Comparison of ENCODE assay signal across 10 mouse cellular contexts in genomic region chr4:124658412-124658851, GRCm38 (mm10). TPM values are rescaled to one million over a fixed set of nuclear protein-coding genes. Genes with fewer than 3 reads are reported as not detected.
DNase-seq lines count a peak whose midpoint lies in the region; ATAC-seq and TF ChIP-seq lines count a peak whose summit lies in the region.
"Had no signal": no experiment of that assay in that cellular context is flagged by ENCODE, and none has a peak within 500 bp of the region (broad histone marks: within the 10 kb centered on the region; RNA-seq: fewer than 3 reads in every experiment).

No protein-coding gene starts in this region.

- peaks cover 24% of the 10 kb centered on the region for H3K4me1 ChIP-seq in E14TG2a.4 (replicated peaks; ENCODE audit: low read depth, low read length)
- peaks cover 6% of the 10 kb centered on the region; the same call in 1 of the 2 replicates for H3K4me1 ChIP-seq in forebrain, embryonic 14.5 days (ENCODE audit: control insufficient read depth, insufficient read depth, low read length)
- peaks cover 11% of the 10 kb centered on the region; the same call in 1 of the 2 replicates for H3K4me1 ChIP-seq in limb, embryonic 11.5 days (ENCODE audit: control insufficient read depth, insufficient read depth, low read length)

- peaks cover 8% of the 10 kb centered on the region for H3K36me3 ChIP-seq in E14TG2a.4 (ENCODE audit: insufficient read depth, low read length)
- H3K36me3 ChIP-seq in forebrain, embryonic 14.5 days (ENCODE audit: control insufficient read depth, insufficient read depth, low read length): no peaks in the 10 kb centered on the region
- H3K36me3 ChIP-seq in limb, embryonic 11.5 days (ENCODE audit: control insufficient read depth, insufficient read depth, low read length): no peaks in the 10 kb centered on the region

- ATAC-seq in forebrain, embryonic 14.5 days: no peak
- ATAC-seq in limb, embryonic 11.5 days (ENCODE audit: insufficient number of reproducible peaks, low FRiP score, low TSS enrichment, low read depth): no peak

- H3K9ac ChIP-seq in forebrain, embryonic 14.5 days (ENCODE audit: low read length): peak overlapping the region; percentile 65
- H3K9ac ChIP-seq in limb, embryonic 11.5 days (ENCODE audit: low read length): no peak overlapping the region

- H3K4me2 ChIP-seq in forebrain, embryonic 14.5 days (ENCODE audit: low read length): peak overlapping the region; percentile 93
- peak overlapping the region; percentile 91; the same call in 1 of the 2 replicates for H3K4me2 ChIP-seq in limb, embryonic 11.5 days (ENCODE audit: low read depth, severe bottlenecking)

- TF ChIP-seq CTCF in gastrocnemius, adult 2 months (IDR thresholded peaks at IDR 0.05): no peak
- no peak for TF ChIP-seq CTCF in E14TG2a.4 (conservative IDR thresholded peaks at IDR 0.05; ENCODE audit: low read length)

- intact Hi-C loops in gastrocnemius, adult 2 months (cut with DNase I): no loop called here

- H3K27ac ChIP-seq in gastrocnemius, adult 2 months: no peak overlapping the region
- H3K27ac ChIP-seq in forebrain, embryonic 14.5 days (ENCODE audit: low read depth, low read length): no peak overlapping the region
- no peak overlapping the region for H3K27ac ChIP-seq in limb, embryonic 11.5 days (replicated peaks; ENCODE audit: low read depth, low read length)

- peaks cover 88% of the 10 kb centered on the region for H3K27me3 ChIP-seq in E14TG2a.4 (ENCODE audit: insufficient read depth, low read length)
- peaks cover 49% of the 10 kb centered on the region for H3K27me3 ChIP-seq in forebrain, embryonic 14.5 days (replicated peaks; ENCODE audit: control insufficient read depth, insufficient read depth, low read length)
- peaks cover 84% of the 10 kb centered on the region for H3K27me3 ChIP-seq in limb, embryonic 11.5 days (ENCODE audit: control insufficient read depth, insufficient read depth, low read length)

- H3K4me3 ChIP-seq in gastrocnemius, adult 2 months: peak overlapping the region; percentile 86
- peak overlapping the region; percentile 85 for H3K4me3 ChIP-seq in E14TG2a.4 (replicated peaks; ENCODE audit: low read length)
- peak overlapping the region; percentile 52 for H3K4me3 ChIP-seq in forebrain, embryonic 14.5 days (ENCODE audit: low read depth, low read length)
- H3K4me3 ChIP-seq in limb, embryonic 11.5 days (ENCODE audit: low read depth, low read length): peak overlapping the region; percentile 5; the same call in 1 of the 2 replicates

- H3K9me3 ChIP-seq in E14TG2a.4 (ENCODE audit: low read length): no peaks in the 10 kb centered on the region
- H3K9me3 ChIP-seq in forebrain, embryonic 14.5 days (replicated peaks; ENCODE audit: control insufficient read depth, low read length): no peaks in the 10 kb centered on the region
- H3K9me3 ChIP-seq in limb, embryonic 11.5 days (ENCODE audit: control insufficient read depth, low read length): no peaks in the 10 kb centered on the region

- WGBS in forebrain, embryonic 14.5 days: under 1% methylated on average over 39 of the region's 39 CpGs
- under 1% methylated on average over 39 of the region's 39 CpGs for WGBS in limb, embryonic 11.5 days

- DNase-seq in gastrocnemius, adult 2 months: no peak
- DNase-seq in gastrocnemius, postnatal 25 days: no peak
- DNase-seq in forebrain, embryonic 14.5 days (ENCODE audit: low spot score): peak; percentile 56
- peak; percentile 70 for DNase-seq in limb, embryonic 11.5 days (ENCODE audit: low spot score)
- peak; percentile 74 for DNase-seq in retina, postnatal 1 day
- no peak for DNase-seq in urinary bladder, postnatal 36 days (ENCODE audit: low spot score in 2 of 2)
- no peak for DNase-seq in urinary bladder, postnatal 4 days (ENCODE audit: low spot score in 2 of 2)

RNA-seq across cellular contexts. Expression of gene Pou3f1, which starts 1.8 kb away (rescaled TPM):
- total RNA-seq in gastrocnemius, adult 2 months (2021): under 1 TPM; 0.14 to 0.26 TPM
- under 1 TPM; 0.38 to 0.43 TPM for total RNA-seq in gastrocnemius, postnatal 25 days (2021)
- polyA plus RNA-seq in forebrain, embryonic 14.5 days (2014; fragmentation: Nextera tagmentation; extraction: Ambion mirVana): 14.8 and 15.3 TPM in 2 replicates
- 0.27 and 0.60 TPM in 2 replicates for polyA plus RNA-seq in limb, embryonic 11.5 days (2014; fragmentation: Nextera tagmentation; extraction: Ambion mirVana)
- total RNA-seq: common myeloid progenitor, adult 5-6 weeks had no signal

RNA-seq across cellular contexts. Expression of gene Utp11, which starts 35.0 kb away (rescaled TPM):
- 10 to 100 TPM; 17.5 to 21.5 TPM for total RNA-seq in gastrocnemius, adult 2 months (2021)
- 10 to 100 TPM; 16.1 to 18.3 TPM for total RNA-seq in gastrocnemius, postnatal 25 days (2021)
- polyA plus RNA-seq in forebrain, embryonic 14.5 days (2014; fragmentation: Nextera tagmentation; extraction: Ambion mirVana): 34.5 and 42.0 TPM in 2 replicates
- polyA plus RNA-seq in limb, embryonic 11.5 days (2014; fragmentation: Nextera tagmentation; extraction: Ambion mirVana): 78.9 TPM in 2 replicates

RNA-seq across cellular contexts. Expression of gene Fhl3, which starts 42.1 kb away (rescaled TPM):
- 100 to 1,000 TPM; 151 to 515 TPM for total RNA-seq in gastrocnemius, adult 2 months (2021)
- total RNA-seq in gastrocnemius, postnatal 25 days (2021): 100 to 1,000 TPM; 200 to 220 TPM
- 1.4 TPM in 2 replicates for polyA plus RNA-seq in forebrain, embryonic 14.5 days (2014; fragmentation: Nextera tagmentation; extraction: Ambion mirVana)
- polyA plus RNA-seq in limb, embryonic 11.5 days (2014; fragmentation: Nextera tagmentation; extraction: Ambion mirVana): 11.5 and 11.6 TPM in 2 replicates

RNA-seq across cellular contexts. Expression of gene 3100002H09Rik, which starts 47.8 kb away (rescaled TPM):
- not detected for total RNA-seq in gastrocnemius, adult 2 months (2021)
- total RNA-seq in gastrocnemius, postnatal 25 days (2021): not detected
- polyA plus RNA-seq in forebrain, embryonic 14.5 days (2014; fragmentation: Nextera tagmentation; extraction: Ambion mirVana): not detected in 2 replicates
- polyA plus RNA-seq in limb, embryonic 11.5 days (2014; fragmentation: Nextera tagmentation; extraction: Ambion mirVana): not detected in 2 replicates
- total RNA-seq: common myeloid progenitor, adult 5-6 weeks had no signal
- polyA plus RNA-seq: C2C12 had no signal

RNA-seq across cellular contexts. Expression of gene Sf3a3, which starts 56.1 kb away (rescaled TPM):
- total RNA-seq in gastrocnemius, adult 2 months (2021): 10 to 100 TPM; 11.1 to 14.3 TPM
- total RNA-seq in gastrocnemius, postnatal 25 days (2021): 10 to 100 TPM; 10.8 to 11.3 TPM
- 118 TPM in 2 replicates for polyA plus RNA-seq in forebrain, embryonic 14.5 days (2014; fragmentation: Nextera tagmentation; extraction: Ambion mirVana)
- 250 and 252 TPM in 2 replicates for polyA plus RNA-seq in limb, embryonic 11.5 days (2014; fragmentation: Nextera tagmentation; extraction: Ambion mirVana)

Comparison
In these comparisons a context has a peak if more than half of its experiments do, and no peak if none do; other contexts are left out.
1. DNase-seq: peak in forebrain, embryonic 14.5 days (single experiment), limb, embryonic 11.5 days (single experiment) and retina, postnatal 1 day (single experiment); none in gastrocnemius, adult 2 months (single experiment), gastrocnemius, postnatal 25 days (single experiment), urinary bladder, postnatal 36 days (0 of 2) and urinary bladder, postnatal 4 days (0 of 2).
2. H3K4me3 ChIP-seq: peak in every context shown above with its lines; median percentile 86 in gastrocnemius, adult 2 months; 85 in E14TG2a.4; 52 in forebrain, embryonic 14.5 days; 5 in limb, embryonic 11.5 days.